Mouse (Mus musculus): ENCODE results near the gene Gtf3c6.

Gtf3c6 gene

GRCm38 (mm10) chr10:40258976-40259375 is 1.1 kb upstream of the Gtf3c6 start:
- no peak for DNase-seq (ENCODE audit: low spot score in 2 of 2)

- DNase-seq (ENCODE audit: low spot score in 2 of 2): peak; percentile 40 to 67
Measured at GRCm38 (mm10) chr10:40258401-40258966, 576 bp upstream of the Gtf3c6 start.

GRCm38 (mm10) chr10:40256716-40257115 is 1.2 kb downstream of the Gtf3c6 start:
- DNase-seq (ENCODE audit: low spot score in 2 of 2): peak; percentile 22 to 63

- no peak for DNase-seq (ENCODE audit: low spot score in 2 of 2)
Measured at GRCm38 (mm10) chr10:40250969-40251368, 6.9 kb downstream of the Gtf3c6 start.

- no peak for DNase-seq (ENCODE audit: low spot score in 2 of 2)
Measured at GRCm38 (mm10) chr10:40249625-40250024, 8.3 kb downstream of the Gtf3c6 start.

- DNase-seq (ENCODE audit: low spot score in 2 of 2): no peak
Measured at GRCm38 (mm10) chr10:40247166-40247716, 10.7 kb downstream of the Gtf3c6 start.

- peak; percentile 68 to 77 for DNase-seq (ENCODE audit: low spot score in 2 of 2)
Measured at GRCm38 (mm10) chr10:40246374-40247165, 11.3 kb downstream of the Gtf3c6 start, which contains the start of gene Rpf2. Gene Rpf2, minus strand, starts transcription at chr10:40247036.

- no peak for DNase-seq (ENCODE audit: low spot score in 2 of 2)
Measured at GRCm38 (mm10) chr10:40237826-40238225, 20.1 kb downstream of the Gtf3c6 start.

GRCm38 (mm10) chr10:40233241-40233640 is 24.7 kb downstream of the Gtf3c6 start:
- DNase-seq (ENCODE audit: low spot score in 2 of 2): no peak

- DNase-seq (ENCODE audit: low spot score in 2 of 2): no peak
Measured at GRCm38 (mm10) chr10:40232442-40232841, 25.5 kb downstream of the Gtf3c6 start.

GRCm38 (mm10) chr10:40229725-40230124 is 28.2 kb downstream of the Gtf3c6 start:
- DNase-seq (ENCODE audit: low spot score in 2 of 2): no peak

GRCm38 (mm10) chr10:40227660-40228303 is 30.1 kb downstream of the Gtf3c6 start:
- no peak for DNase-seq (ENCODE audit: low spot score in 2 of 2)

- no peak for DNase-seq (ENCODE audit: low spot score in 2 of 2)
Measured at GRCm38 (mm10) chr10:40218874-40219273, 39.0 kb downstream of the Gtf3c6 start.

GRCm38 (mm10) chr10:40212443-40213169 is 45.3 kb downstream of the Gtf3c6 start:
- DNase-seq (ENCODE audit: low spot score in 2 of 2): peak; percentile 81 to 91

Data from urinary bladder, postnatal 4 days (tissue).